Mouse (Mus musculus) gastrocnemius, postnatal 14 days (tissue): ENCODE measurements around the gene Wdr24. TPM values are rescaled to one million over a fixed set of nuclear protein-coding genes. Genes with fewer than 3 reads are reported as not detected.

ENCODE experiments used
- DNase-seq: peaks from one replicate; pipeline ENCODE4 v3.0.0; 2021; ENCODE audit warnings: mixed read lengths
- intact Hi-C: fragments of 180-260 bp; cut with DNase I; formaldehyde crosslinking; loops from one replicate; pipeline ENCODE4 v1.15.1; 2025; ENCODE audit warnings: low total_unique reads
- total RNA-seq, 2 experiments: library from RNA; stranded (reverse); gene quantifications; 2 replicates each; pipeline ENCODE4 v1.2.3; 2021

Wdr24 gene
- total RNA-seq, 2 experiments from 2014 or later = 9.1 to 9.2 TPM

- DNase-seq = no peak
- intact Hi-C loops = no loop called here
These were observed 17.9 kb downstream of the Wdr24 start, which contains the start of gene Gm20683 for GRCm38 (mm10) chr17:25841117-25841880. TSS of gene Gm20683 (minus strand) at chr17:25841763.

GRCm38 (mm10) chr17:25842509-25842908 is 19.1 kb downstream of the Wdr24 start:
- intact Hi-C loops = no loop called here

GRCm38 (mm10) chr17:25843122-25843521 is 19.7 kb downstream of the Wdr24 start:
- intact Hi-C loops = no loop called here
- no peak for DNase-seq

More at GRCm38 (mm10) chr17:25842509-25842908, 19.1 kb downstream of the Wdr24 start:
- no peak for DNase-seq

GRCm38 (mm10) chr17:25843636-25844395 is 20.4 kb downstream of the Wdr24 start:
- intact Hi-C loops = no loop called here
- DNase-seq = no peak

- peak; percentile 96 for DNase-seq
- intact Hi-C loops = no loop called here
These were observed 21.0 kb downstream of the Wdr24 start, which contains the start of gene Rhot2 for GRCm38 (mm10) chr17:25844396-25844901. TSS of gene Rhot2 (minus strand) at chr17:25844851.

- intact Hi-C loops = no loop called here
- no peak for DNase-seq
These were observed 36.8 kb downstream of the Wdr24 start for GRCm38 (mm10) chr17:25860229-25860628.

- intact Hi-C loops = no loop called here
- peak; percentile 89 for DNase-seq
These were observed 37.6 kb downstream of the Wdr24 start, which contains the start of gene Wdr90 for GRCm38 (mm10) chr17:25860832-25861703. TSS of gene Wdr90 (minus strand) at chr17:25861501.

GRCm38 (mm10) chr17:25861704-25862612 is 38.5 kb downstream of the Wdr24 start:
- no peak for DNase-seq
- intact Hi-C loops = no loop called here

- no peak for DNase-seq
- intact Hi-C loops = no loop called here
These were observed 40.3 kb downstream of the Wdr24 start for GRCm38 (mm10) chr17:25863681-25864080.

GRCm38 (mm10) chr17:25864311-25864710 is 40.9 kb downstream of the Wdr24 start:
- intact Hi-C loops = no loop called here
- DNase-seq = no peak

GRCm38 (mm10) chr17:25865288-25865687 is 41.9 kb downstream of the Wdr24 start:
- intact Hi-C loops = no loop called here

GRCm38 (mm10) chr17:25866172-25866571 is 42.7 kb downstream of the Wdr24 start:
- no peak for DNase-seq
- intact Hi-C loops = no loop called here

More at GRCm38 (mm10) chr17:25865288-25865687, 41.9 kb downstream of the Wdr24 start:
- DNase-seq = no peak

GRCm38 (mm10) chr17:25867509-25867835 is 44.0 kb downstream of the Wdr24 start:
- intact Hi-C loops = no loop called here
- no peak for DNase-seq

GRCm38 (mm10) chr17:25867836-25868600 is 44.6 kb downstream of the Wdr24 start:
- peak; percentile 50 for DNase-seq
- intact Hi-C loops = no loop called here

- peak; percentile 83 for DNase-seq
- intact Hi-C loops = no loop called here
These were observed 45.3 kb downstream of the Wdr24 start, which contains the start of gene Mcrip2 for GRCm38 (mm10) chr17:25868601-25869191. TSS of gene Mcrip2 (minus strand) at chr17:25868764.

GRCm38 (mm10) chr17:25869498-25869897 is 46.1 kb downstream of the Wdr24 start:
- intact Hi-C loops = no loop called here
- DNase-seq = no peak

- intact Hi-C loops = no loop called here
- DNase-seq = no peak
These were observed 46.5 kb downstream of the Wdr24 start for GRCm38 (mm10) chr17:25869954-25870353.
